Mouse (Mus musculus) left cerebral cortex, adult 11 months (tissue): Measurements from ENCODE around the gene Ankrd34a.
A peak's percentile ranks its signal among the peaks of the same experiment; 100 is the strongest.
"Not testable (repeated sequence)": the region's sequence is repeated elsewhere in the genome, so short reads cannot be mapped to it uniquely, and the experiment has no call there.

Experiments used
- DNase-seq: peaks from one replicate; pipeline ENCODE4 v3.0.0; 2022; ENCODE audit warnings: low spot score

Gene Ankrd34a

GRCm38 (mm10) chr3:96579885-96580454 lies 16.5 kb upstream of the Ankrd34a start:
- DNase-seq, result peak; percentile 88

- no peak for DNase-seq
Measured at GRCm38 (mm10) chr3:96581141-96581540, 15.3 kb upstream of the Ankrd34a start.

- DNase-seq, result no peak
Measured at GRCm38 (mm10) chr3:96581771-96582515, 14.5 kb upstream of the Ankrd34a start.

- DNase-seq, result no peak
Measured at GRCm38 (mm10) chr3:96583386-96583785, 13.1 kb upstream of the Ankrd34a start.

GRCm38 (mm10) chr3:96590657-96591056 lies 5.8 kb upstream of the Ankrd34a start:
- no peak for DNase-seq

- no peak for DNase-seq
Measured at GRCm38 (mm10) chr3:96593374-96593773, 3.1 kb upstream of the Ankrd34a start.

GRCm38 (mm10) chr3:96593790-96594560 lies 2.5 kb upstream of the Ankrd34a start, which contains the start of gene Polr3gl:
Polr3gl (minus strand) TSS chr3:96594181.
- DNase-seq, result peak; percentile 90

- no peak for DNase-seq
Measured at GRCm38 (mm10) chr3:96594851-96595250, 1.6 kb upstream of the Ankrd34a start.

- DNase-seq, result no peak
Measured at GRCm38 (mm10) chr3:96595661-96596060, 775 bp upstream of the Ankrd34a start.

- DNase-seq, result no peak
Measured at GRCm38 (mm10) chr3:96596855-96597254, 419 bp downstream of the Ankrd34a start.

GRCm38 (mm10) chr3:96597435-96597891 lies 1.0 kb downstream of the Ankrd34a start:
- no peak for DNase-seq

GRCm38 (mm10) chr3:96598156-96599068 lies 2.0 kb downstream of the Ankrd34a start:
- DNase-seq, result no peak

GRCm38 (mm10) chr3:96599069-96599393 lies 2.6 kb downstream of the Ankrd34a start:
- no peak for DNase-seq

- DNase-seq, result no peak
Measured at GRCm38 (mm10) chr3:96599411-96599810, 3.0 kb downstream of the Ankrd34a start.

GRCm38 (mm10) chr3:96600639-96601250 lies 4.3 kb downstream of the Ankrd34a start, which contains the start of gene Lix1l:
Lix1l (plus strand) TSS chr3:96601149.
- DNase-seq, result peak; percentile 90

- DNase-seq, result no peak
Measured at GRCm38 (mm10) chr3:96601251-96601787, 4.9 kb downstream of the Ankrd34a start.

- no peak for DNase-seq
Measured at GRCm38 (mm10) chr3:96601941-96602703, 5.7 kb downstream of the Ankrd34a start.

GRCm38 (mm10) chr3:96602704-96603084 lies 6.3 kb downstream of the Ankrd34a start:
- no peak for DNase-seq

- DNase-seq, result no peak
Measured at GRCm38 (mm10) chr3:96603311-96603710, 6.9 kb downstream of the Ankrd34a start.

- DNase-seq, result not testable (repeated sequence)
Measured at GRCm38 (mm10) chr3:96606007-96606406, 9.6 kb downstream of the Ankrd34a start.
